Mouse (Mus musculus) gastrocnemius, adult 8-10 months (tissue): ENCODE data around the gene Slc18a3. TPM values are rescaled to one million over a fixed set of nuclear protein-coding genes. Genes with fewer than 3 reads are reported as not detected.

Experiments used
- DNase-seq, 2 experiments: peaks; one replicate each; pipeline ENCODE4 v3.0.0; 2022; ENCODE audit warnings: low spot score in 2 of 2
- total RNA-seq, 4 experiments: library from RNA; stranded (reverse); gene quantifications; 2 replicates each; pipeline ENCODE4 v1.2.4; 2022

Slc18a3 gene
- not detected for total RNA-seq

- DNase-seq = no peak
Observed at GRCm38 (mm10) chr14:32464601-32465505, at the start of gene Slc18a3. TSS of gene Slc18a3 (minus strand) at chr14:32464850.

- DNase-seq = peak; percentile 89 to 90
Observed at GRCm38 (mm10) chr14:32513336-32514032, 48.8 kb upstream of the Slc18a3 start, which contains the start of gene Ercc6. TSS of gene Ercc6 (plus strand) at chr14:32513521.

GRCm38 (mm10) chr14:32512912-32513311 is 48.3 kb upstream of the Slc18a3 start:
- DNase-seq = no peak

- no peak for DNase-seq
Observed at GRCm38 (mm10) chr14:32509443-32509961, 44.9 kb upstream of the Slc18a3 start.

- no peak for DNase-seq
Observed at GRCm38 (mm10) chr14:32508105-32508835, 43.6 kb upstream of the Slc18a3 start.

GRCm38 (mm10) chr14:32507216-32507615 is 42.6 kb upstream of the Slc18a3 start:
- no peak for DNase-seq

- no peak for DNase-seq
Observed at GRCm38 (mm10) chr14:32506329-32506728, 41.7 kb upstream of the Slc18a3 start.

GRCm38 (mm10) chr14:32503897-32504296 is 39.2 kb upstream of the Slc18a3 start:
- DNase-seq = no peak

- no peak for DNase-seq
Observed at GRCm38 (mm10) chr14:32502764-32503688, 38.4 kb upstream of the Slc18a3 start.

- no peak for DNase-seq
Observed at GRCm38 (mm10) chr14:32501303-32501702, 36.7 kb upstream of the Slc18a3 start.

GRCm38 (mm10) chr14:32496115-32496850 is 31.6 kb upstream of the Slc18a3 start:
- no peak for DNase-seq

GRCm38 (mm10) chr14:32492521-32492920 is 27.9 kb upstream of the Slc18a3 start:
- DNase-seq = no peak

GRCm38 (mm10) chr14:32482061-32482460 is 17.4 kb upstream of the Slc18a3 start:
- no peak for DNase-seq

- no peak for DNase-seq
Observed at GRCm38 (mm10) chr14:32477581-32477980, 12.9 kb upstream of the Slc18a3 start.

- DNase-seq = no peak
Observed at GRCm38 (mm10) chr14:32476559-32476958, 11.9 kb upstream of the Slc18a3 start.

- no peak for DNase-seq
Observed at GRCm38 (mm10) chr14:32472996-32473395, 8.3 kb upstream of the Slc18a3 start.

- no peak for DNase-seq
Observed at GRCm38 (mm10) chr14:32467606-32468005, 3.0 kb upstream of the Slc18a3 start.

- DNase-seq = no peak
Observed at GRCm38 (mm10) chr14:32465889-32466288, 1.2 kb upstream of the Slc18a3 start, which contains the start of gene Chat. TSS of gene Chat (minus strand) at chr14:32465989.

- no peak for DNase-seq
Observed at GRCm38 (mm10) chr14:32465506-32465870, 838 bp upstream of the Slc18a3 start.
